Mouse (Mus musculus): ENCODE measurements at regions not wholly inside any gene's neighbourhood (a gene's known extent, or its start where the extent isn't known, plus 50 kb on each side); places are given as distances from the start of the nearest gene placed in this dataset.

GRCm38 (mm10) chr2:78804931-78805330 lies 63.0 kb upstream of the Ube2e3 start:
- H3K9ac ChIP-seq (ENCODE audit: low read length) = no peak overlapping the region
- 76% methylated on average over 3 of the region's 3 CpGs for WGBS
- no peak for ATAC-seq (ENCODE audit: low FRiP score, low TSS enrichment)
- no peaks in the 10 kb centered on the region for H3K9me3 ChIP-seq (ENCODE audit: control insufficient read depth, low read length)
- H3K4me3 ChIP-seq (ENCODE audit: low read depth, low read length) = no peak overlapping the region
- DNase-seq (ENCODE audit: low spot score) = no peak
- H3K4me1 ChIP-seq (replicated peaks; ENCODE audit: control insufficient read depth, insufficient read depth) = no peaks in the 10 kb centered on the region
- H3K36me3 ChIP-seq (ENCODE audit: control insufficient read depth, insufficient read depth, low read length) = no peaks in the 10 kb centered on the region
- H3K27ac ChIP-seq (replicated peaks) = no peak overlapping the region
- TF ChIP-seq CTCF (IDR thresholded peaks at IDR 0.05; ENCODE audit: low read depth) = no peak
- TF ChIP-seq EP300 (optimal IDR thresholded peaks at IDR 0.05) = no peak
- no peaks in the 10 kb centered on the region for H3K27me3 ChIP-seq (ENCODE audit: control insufficient read depth, insufficient read depth, low read length)
- H3K4me2 ChIP-seq (replicated peaks; ENCODE audit: low read depth) = no peak overlapping the region

GRCm38 (mm10) chr2:78803543-78803942 lies 64.4 kb upstream of the Ube2e3 start:
- TF ChIP-seq CTCF (IDR thresholded peaks at IDR 0.05; ENCODE audit: low read depth) (no peak), EP300 (optimal IDR thresholded peaks at IDR 0.05) (no peak)
- DNase-seq (ENCODE audit: low spot score) (no peak), ATAC-seq (ENCODE audit: low FRiP score, low TSS enrichment) (no peak)
- Histone ChIP-seq H3K36me3 (ENCODE audit: control insufficient read depth, insufficient read depth, low read length) (no peaks in the 10 kb centered on the region), H3K4me1 (replicated peaks; ENCODE audit: control insufficient read depth, insufficient read depth) (no peaks in the 10 kb centered on the region), H3K4me2 (replicated peaks; ENCODE audit: low read depth) (no peak overlapping the region), H3K27ac (replicated peaks) (no peak overlapping the region), H3K27me3 (ENCODE audit: control insufficient read depth, insufficient read depth, low read length) (no peaks in the 10 kb centered on the region), H3K4me3 (ENCODE audit: low read depth, low read length) (no peak overlapping the region), H3K9ac (ENCODE audit: low read length) (no peak overlapping the region), H3K9me3 (ENCODE audit: control insufficient read depth, low read length) (no peaks in the 10 kb centered on the region)
- WGBS = 68% methylated on average over 4 of the region's 4 CpGs

- WGBS = 74% methylated on average over 5 of the region's 5 CpGs
- H3K4me1 ChIP-seq (replicated peaks; ENCODE audit: control insufficient read depth, insufficient read depth) = no peaks in the 10 kb centered on the region
Observed at GRCm38 (mm10) chr2:78795446-78795845, 72.5 kb upstream of the Ube2e3 start.

GRCm38 (mm10) chr2:78794734-78795133 lies 73.2 kb upstream of the Ube2e3 start:
- Histone ChIP-seq H3K4me2 (replicated peaks; ENCODE audit: low read depth) (no peak overlapping the region), H3K4me1 (replicated peaks; ENCODE audit: control insufficient read depth, insufficient read depth) (no peaks in the 10 kb centered on the region), H3K27ac (replicated peaks) (no peak overlapping the region), H3K27me3 (ENCODE audit: control insufficient read depth, insufficient read depth, low read length) (no peaks in the 10 kb centered on the region), H3K4me3 (ENCODE audit: low read depth, low read length) (no peak overlapping the region), H3K9me3 (ENCODE audit: control insufficient read depth, low read length) (no peaks in the 10 kb centered on the region), H3K36me3 (ENCODE audit: control insufficient read depth, insufficient read depth, low read length) (no peaks in the 10 kb centered on the region), H3K9ac (ENCODE audit: low read length) (no peak overlapping the region)
- DNase-seq (ENCODE audit: low spot score) (no peak), ATAC-seq (ENCODE audit: low FRiP score, low TSS enrichment) (no peak)
- TF ChIP-seq CTCF (IDR thresholded peaks at IDR 0.05; ENCODE audit: low read depth) = no peak
- TF ChIP-seq EP300 (optimal IDR thresholded peaks at IDR 0.05) = no peak
- WGBS = 75% methylated on average over 5 of the region's 5 CpGs

More at GRCm38 (mm10) chr2:78795446-78795845, 72.5 kb upstream of the Ube2e3 start:
- Histone ChIP-seq H3K4me2 (replicated peaks; ENCODE audit: low read depth) (no peak overlapping the region), H3K9ac (ENCODE audit: low read length) (no peak overlapping the region), H3K36me3 (ENCODE audit: control insufficient read depth, insufficient read depth, low read length) (no peaks in the 10 kb centered on the region), H3K4me3 (ENCODE audit: low read depth, low read length) (no peak overlapping the region), H3K9me3 (ENCODE audit: control insufficient read depth, low read length) (no peaks in the 10 kb centered on the region), H3K27me3 (ENCODE audit: control insufficient read depth, insufficient read depth, low read length) (no peaks in the 10 kb centered on the region), H3K27ac (replicated peaks) (no peak overlapping the region)
- DNase-seq (ENCODE audit: low spot score) = no peak
- no peak for ATAC-seq (ENCODE audit: low FRiP score, low TSS enrichment)
- TF ChIP-seq CTCF (IDR thresholded peaks at IDR 0.05; ENCODE audit: low read depth) = no peak
- TF ChIP-seq EP300 (optimal IDR thresholded peaks at IDR 0.05) = no peak

- H3K27me3 ChIP-seq (ENCODE audit: control insufficient read depth, insufficient read depth, low read length) = no peaks in the 10 kb centered on the region
- no peaks in the 10 kb centered on the region for H3K9me3 ChIP-seq (ENCODE audit: control insufficient read depth, low read length)
- H3K27ac ChIP-seq (replicated peaks) = no peak overlapping the region
- WGBS = 74% methylated on average over 5 of the region's 5 CpGs
- no peak overlapping the region for H3K9ac ChIP-seq (ENCODE audit: low read length)
- no peak overlapping the region for H3K4me2 ChIP-seq (replicated peaks; ENCODE audit: low read depth)
- H3K4me1 ChIP-seq (replicated peaks; ENCODE audit: control insufficient read depth, insufficient read depth) = no peaks in the 10 kb centered on the region
- H3K4me3 ChIP-seq (ENCODE audit: low read depth, low read length) = no peak overlapping the region
- DNase-seq (ENCODE audit: low spot score) (no peak), ATAC-seq (ENCODE audit: low FRiP score, low TSS enrichment) (no peak)
- H3K36me3 ChIP-seq (ENCODE audit: control insufficient read depth, insufficient read depth, low read length) = no peaks in the 10 kb centered on the region
- TF ChIP-seq EP300 (optimal IDR thresholded peaks at IDR 0.05) (no peak), CTCF (IDR thresholded peaks at IDR 0.05; ENCODE audit: low read depth) (no peak)
Observed at GRCm38 (mm10) chr2:78789124-78789523, 78.8 kb upstream of the Ube2e3 start.

GRCm38 (mm10) chr2:78788222-78788621 lies 79.7 kb upstream of the Ube2e3 start:
- Histone ChIP-seq H3K27me3 (ENCODE audit: control insufficient read depth, insufficient read depth, low read length) (no peaks in the 10 kb centered on the region), H3K4me1 (replicated peaks; ENCODE audit: control insufficient read depth, insufficient read depth) (no peaks in the 10 kb centered on the region), H3K4me3 (ENCODE audit: low read depth, low read length) (no peak overlapping the region), H3K9me3 (ENCODE audit: control insufficient read depth, low read length) (no peaks in the 10 kb centered on the region), H3K9ac (ENCODE audit: low read length) (no peak overlapping the region), H3K36me3 (ENCODE audit: control insufficient read depth, insufficient read depth, low read length) (no peaks in the 10 kb centered on the region), H3K4me2 (replicated peaks; ENCODE audit: low read depth) (no peak overlapping the region), H3K27ac (replicated peaks) (no peak overlapping the region)
- DNase-seq (ENCODE audit: low spot score) (no peak), ATAC-seq (ENCODE audit: low FRiP score, low TSS enrichment) (no peak)
- TF ChIP-seq CTCF (IDR thresholded peaks at IDR 0.05; ENCODE audit: low read depth) = no peak
